Mouse (Mus musculus) embryonic stem cell, embryonic (primary cell): Measurements from ENCODE around the gene Osbp2.

Source experiments
- CTCF ChIA-PET, 4 experiments: fragments of 300-600 bp in 2 of 4; fragments of 350-600 bp in 2 of 4; sonication (Branson Sonifier 250); formaldehyde crosslinking; loops; one replicate each; lab custom pipeline; 2022; ENCODE audit warnings: inconsistent platforms in 2 of 4; lab: Charles Lee
- POLR2A ChIA-PET, 4 experiments: fragments of 300-600 bp in 2 of 4; fragments of 350-600 bp in 2 of 4; sonication (Branson Sonifier 250); formaldehyde crosslinking; loops; one replicate each; lab custom pipeline; 2022; ENCODE audit warnings: antibody characterized with exemption in 4 of 4, inconsistent platforms in 1 of 4; lab: Charles Lee

Gene Osbp2

GRCm38 (mm10) chr11:3727438-3728105 is 136.1 kb downstream of the Osbp2 start:
- CTCF ChIA-PET: no interaction called here
- POLR2A ChIA-PET: interaction anchor here in 1 of 4 experiments (0.8 kb wide), 1 partner anchor 14 kb away, joined by 3 read pairs; no protein-coding TSS in a partner anchor

- ChIA-PET POLR2A (interaction anchor here in 3 of 4 experiments (0.5 to 1.5 kb wide), 5 partner anchors 9 to 273 kb away, joined by 3 to 5 read pairs (median 3); no protein-coding TSS in a partner anchor), CTCF (interaction anchor here in 3 of 4 experiments (0.6 to 1.1 kb wide), 9 partner anchors 11 to 986 kb away, joined by 3 to 18 read pairs (median 4); partner anchors contain the start of gene Sec14l3 (in 1 of the 3))
These were observed 138.2 kb downstream of the Osbp2 start for GRCm38 (mm10) chr11:3725331-3726054.

- ChIA-PET CTCF (interaction anchor here (0.6 to 1.6 kb wide), 9 partner anchors 10 to 340 kb away, joined by 3 to 18 read pairs (median 5); partner anchors contain the start of gene Sec14l3 (in 1 of the 4)), POLR2A (interaction anchor here in 2 of 4 experiments (0.5 to 1.7 kb wide), 5 partner anchors 10 to 242 kb away, joined by 3 to 7 read pairs (median 3); partner anchors contain the start of gene Morc2a (in 1 of the 2))
These were observed 139.0 kb downstream of the Osbp2 start for GRCm38 (mm10) chr11:3724726-3725125.

GRCm38 (mm10) chr11:3723910-3724309 is 139.8 kb downstream of the Osbp2 start:
- CTCF ChIA-PET: interaction anchor here (0.6 to 1.6 kb wide), 10 partner anchors 9 to 381 kb away, joined by 3 to 6 read pairs (median 4); no protein-coding TSS in a partner anchor
- POLR2A ChIA-PET: interaction anchor here in 3 of 4 experiments (0.5 to 1.7 kb wide), 6 partner anchors 9 to 241 kb away, joined by 3 to 10 read pairs (median 4); partner anchors contain the start of gene Morc2a (in 1 of the 3)

GRCm38 (mm10) chr11:3722861-3723260 is 140.8 kb downstream of the Osbp2 start:
- CTCF ChIA-PET: interaction anchor here (0.6 to 1.6 kb wide), 5 partner anchors 8 to 262 kb away, joined by 3 to 6 read pairs (median 4); no protein-coding TSS in a partner anchor

GRCm38 (mm10) chr11:3722036-3722435 is 141.7 kb downstream of the Osbp2 start:
- ChIA-PET POLR2A (interaction anchor here in 1 of 4 experiments (0.7 kb wide), 1 partner anchor 111 kb away, joined by 3 read pairs; no protein-coding TSS in a partner anchor), CTCF (interaction anchor here in 1 of 4 experiments (0.8 kb wide), 1 partner anchor 64 kb away, joined by 3 read pairs; no protein-coding TSS in a partner anchor)

More at GRCm38 (mm10) chr11:3722861-3723260, 140.8 kb downstream of the Osbp2 start:
- POLR2A ChIA-PET: interaction anchor here in 2 of 4 experiments (0.6 to 1.7 kb wide), 4 partner anchors 8 to 145 kb away, joined by 3 to 7 read pairs (median 4); partner anchors contain the start of gene Morc2a (in 1 of the 2)

GRCm38 (mm10) chr11:3716662-3717061 is 147.0 kb downstream of the Osbp2 start:
- ChIA-PET POLR2A (interaction anchor here in 1 of 4 experiments (1.8 kb wide), 1 partner anchor 32 kb away, joined by 3 read pairs; no protein-coding TSS in a partner anchor), CTCF (no interaction called here)

- POLR2A ChIA-PET: interaction anchor here in 2 of 4 experiments (0.6 to 1.2 kb wide), 6 partner anchors 9 to 1112 kb away, joined by 3 to 5 read pairs (median 3); partner anchors contain the start of gene Morc2a (in 2 of the 2)
- CTCF ChIA-PET: interaction anchor here (0.5 to 1.8 kb wide), 25 partner anchors 9 to 1912 kb away, joined by 3 to 18 read pairs (median 3); partner anchors contain the start of gene Osbp2 (in 1 of the 4)
These were observed 149.2 kb downstream of the Osbp2 start for GRCm38 (mm10) chr11:3714486-3714885.

GRCm38 (mm10) chr11:3710203-3710602 is 153.5 kb downstream of the Osbp2 start:
- ChIA-PET POLR2A (interaction anchor here in 2 of 4 experiments (0.7 to 0.9 kb wide), 3 partner anchors 13 to 184 kb away, joined by 3 read pairs; no protein-coding TSS in a partner anchor), CTCF (interaction anchor here in 3 of 4 experiments (0.6 to 3.4 kb wide), 4 partner anchors 76 to 175 kb away, joined by 3 to 13 read pairs (median 5); no protein-coding TSS in a partner anchor)

- POLR2A ChIA-PET: interaction anchor here in 2 of 4 experiments (1.0 to 2.0 kb wide), 3 partner anchors 10 to 60 kb away, joined by 4 to 7 read pairs (median 6); partner anchors contain the start of gene Morc2a (in 1 of the 2)
- CTCF ChIA-PET: interaction anchor here in 3 of 4 experiments (0.5 to 1.9 kb wide), 5 partner anchors 28 to 98 kb away, joined by 4 to 6 read pairs (median 4); no protein-coding TSS in a partner anchor
These were observed 156.6 kb downstream of the Osbp2 start for GRCm38 (mm10) chr11:3707057-3707456.

- POLR2A ChIA-PET: interaction anchor here in 1 of 4 experiments (0.6 to 0.8 kb wide), 2 partner anchors 81 to 333 kb away, joined by 3 to 4 read pairs; no protein-coding TSS in a partner anchor
- CTCF ChIA-PET: interaction anchor here in 1 of 4 experiments (0.7 kb wide), 1 partner anchor 101 kb away, joined by 7 read pairs; no protein-coding TSS in a partner anchor
These were observed 159.3 kb downstream of the Osbp2 start for GRCm38 (mm10) chr11:3704404-3704803.

GRCm38 (mm10) chr11:3703089-3703992 is 160.4 kb downstream of the Osbp2 start:
- CTCF ChIA-PET: interaction anchor here in 2 of 4 experiments (0.5 to 1.3 kb wide), 2 partner anchors 84 to 219 kb away, joined by 3 read pairs; no protein-coding TSS in a partner anchor

GRCm38 (mm10) chr11:3697441-3697840 is 166.3 kb downstream of the Osbp2 start:
- ChIA-PET POLR2A (interaction anchor here in 3 of 4 experiments (0.5 to 1.8 kb wide), 9 partner anchors 9 to 535 kb away, joined by 3 to 6 read pairs (median 4); partner anchors contain the start of gene Morc2a (in 1 of the 3)), CTCF (interaction anchor here (0.5 to 4.4 kb wide), 28 partner anchors 12 to 438 kb away, joined by 3 to 35 read pairs (median 3); partner anchors contain the start of gene Selenom (in 1 of the 4))

More at GRCm38 (mm10) chr11:3703089-3703992, 160.4 kb downstream of the Osbp2 start:
- POLR2A ChIA-PET: interaction anchor here in 1 of 4 experiments (0.7 to 1.2 kb wide), 2 partner anchors 11 to 55 kb away, joined by 3 to 6 read pairs; partner anchors contain the start of gene Morc2a

GRCm38 (mm10) chr11:3696086-3696616 is 167.6 kb downstream of the Osbp2 start:
- POLR2A ChIA-PET: interaction anchor here (0.6 to 2.9 kb wide), 14 partner anchors 7 to 550 kb away, joined by 3 to 20 read pairs (median 4); partner anchors contain the start of gene Morc2a (in 3 of the 4)
- CTCF ChIA-PET: interaction anchor here (0.6 to 4.4 kb wide), 38 partner anchors 12 to 1281 kb away, joined by 3 to 35 read pairs (median 4); partner anchors contain the start of genes Selenom (in 2 of the 4) and Slc35e4 (in 2 of the 4)

- POLR2A ChIA-PET: interaction anchor here in 3 of 4 experiments (0.8 to 2.2 kb wide), 8 partner anchors 11 to 63 kb away, joined by 3 to 9 read pairs (median 4); partner anchors contain the start of gene Morc2a (in 2 of the 3)
- CTCF ChIA-PET: interaction anchor here in 2 of 4 experiments (0.6 to 1.4 kb wide), 2 partner anchors 76 to 95 kb away, joined by 3 read pairs; no protein-coding TSS in a partner anchor
These were observed 172.0 kb downstream of the Osbp2 start for GRCm38 (mm10) chr11:3691746-3692145.
